Mouse (Mus musculus) forebrain, embryonic 12.5 days (tissue): ENCODE measurements at regions not wholly inside any gene's neighbourhood (a gene's known extent, or its start where the extent isn't known, plus 50 kb on each side); places are given as distances from the start of the nearest gene placed in this dataset.

Source experiments
- ATAC-seq: fragments of 200-750 bp; cut with Nextera tagmentation; 2 replicates; pipeline ENCODE4 v1.8.0; 2017; ENCODE audit warnings: moderate TSS enrichment; ENCODE audit not compliant: low FRiP score
- H3K27ac ChIP-seq: fragments of 300-500 bp; sonication (generic); 2 replicates; pipeline ENCODE4 v1.5.1; 2016; ENCODE audit warnings: mild to moderate bottlenecking
- H3K27me3 ChIP-seq: fragments of 300-500 bp; sonication (generic); 2 replicates; pipeline ENCODE4 v1.6.1; 2016; ENCODE audit warnings: mild to moderate bottlenecking
- H3K36me3 ChIP-seq: fragments of 300-500 bp; sonication (generic); replicated peaks from 2 replicates; pipeline ENCODE4 v1.6.1; 2016; ENCODE audit warnings: mild to moderate bottlenecking
- H3K4me1 ChIP-seq: fragments of 300-500 bp; sonication (generic); 2 replicates; pipeline ENCODE4 v1.6.1; 2016
- H3K4me2 ChIP-seq: fragments of 300-500 bp; sonication (generic); 2 replicates; pipeline ENCODE4 v1.6.1; 2016; ENCODE audit warnings: mild to moderate bottlenecking, moderate library complexity
- H3K4me3 ChIP-seq: fragments of 300-500 bp; sonication (generic); replicated peaks from 2 replicates; pipeline ENCODE4 v1.5.1; 2016; ENCODE audit warnings: mild to moderate bottlenecking
- H3K9ac ChIP-seq: fragments of 300-500 bp; sonication (generic); 2 replicates; pipeline ENCODE4 v1.6.1; 2016; ENCODE audit warnings: mild to moderate bottlenecking
- H3K9me3 ChIP-seq: fragments of 300-500 bp; sonication (generic); 2 replicates; pipeline ENCODE4 v1.6.1; 2016
- WGBS: fragments of 180-500 bp; shearing (Covaris S2); methylation state at CpG from one replicate; pipeline ENCODE4 v1.1.7; 2016; 5-methylcytosine and 5-hydroxymethylcytosine counted together

DNA sequence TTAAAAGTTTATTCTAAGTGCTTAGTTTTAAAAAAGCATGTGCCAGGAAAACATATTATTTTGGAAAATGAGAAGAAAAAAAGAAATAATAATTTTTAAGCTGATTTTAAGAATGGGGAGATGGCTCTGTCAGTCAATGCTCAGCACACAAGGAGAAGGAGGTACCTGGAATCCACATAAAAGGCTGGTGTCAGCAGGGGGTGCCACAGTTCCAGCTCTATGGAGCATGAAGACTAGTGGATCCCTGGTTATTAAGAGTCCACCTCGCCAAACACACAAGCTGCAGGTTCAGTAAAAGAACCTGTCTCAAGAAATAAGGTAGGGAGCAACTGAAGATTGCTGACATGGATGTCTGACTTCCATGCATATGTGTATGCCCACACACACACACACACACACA, 115.4 kb upstream of the Cacna2d3 start:
- 42% methylated on average over 1 of the region's 1 CpGs for WGBS
- H3K36me3 ChIP-seq: no peaks in the 10 kb centered on the region
- H3K4me1 ChIP-seq: no peaks in the 10 kb centered on the region

DNA sequence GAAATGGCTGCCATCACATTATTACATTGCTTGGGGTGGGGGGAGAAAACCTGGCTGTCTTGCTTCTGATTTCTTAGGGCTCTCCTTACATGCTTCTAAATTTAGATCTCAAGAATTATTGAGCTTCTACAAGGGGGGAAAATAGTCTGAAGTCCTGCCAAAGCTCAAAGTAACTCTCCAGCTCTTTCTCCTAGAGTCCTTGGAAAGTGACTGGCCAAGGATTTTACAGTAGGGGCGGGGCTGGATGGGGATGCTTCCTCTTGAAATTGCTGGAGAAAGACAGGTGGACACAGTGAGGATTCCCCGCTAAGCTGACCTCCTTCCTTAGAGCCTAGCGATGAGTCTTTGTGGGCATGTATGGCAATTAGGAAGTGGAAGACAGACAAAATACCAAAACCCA, 117.9 kb upstream of the Cacna2d3 start:
- no peaks in the 10 kb centered on the region for H3K4me1 ChIP-seq
- WGBS: 91% methylated on average over 3 of the region's 3 CpGs
- no peaks in the 10 kb centered on the region for H3K9me3 ChIP-seq
- no peak for ATAC-seq
- no peak overlapping the region for H3K4me3 ChIP-seq
- H3K9ac ChIP-seq: no peak overlapping the region
- H3K4me2 ChIP-seq: no peak overlapping the region
- no peaks in the 10 kb centered on the region for H3K36me3 ChIP-seq
- H3K27ac ChIP-seq: no peak overlapping the region
- no peaks in the 10 kb centered on the region for H3K27me3 ChIP-seq

More for the DNA sequence above, 115.4 kb upstream of the Cacna2d3 start:
- Histone ChIP-seq H3K9me3 (no peaks in the 10 kb centered on the region), H3K27ac (no peak overlapping the region), H3K4me3 (no peak overlapping the region), H3K27me3 (no peaks in the 10 kb centered on the region), H3K4me2 (no peak overlapping the region), H3K9ac (no peak overlapping the region)
- no peak for ATAC-seq

DNA sequence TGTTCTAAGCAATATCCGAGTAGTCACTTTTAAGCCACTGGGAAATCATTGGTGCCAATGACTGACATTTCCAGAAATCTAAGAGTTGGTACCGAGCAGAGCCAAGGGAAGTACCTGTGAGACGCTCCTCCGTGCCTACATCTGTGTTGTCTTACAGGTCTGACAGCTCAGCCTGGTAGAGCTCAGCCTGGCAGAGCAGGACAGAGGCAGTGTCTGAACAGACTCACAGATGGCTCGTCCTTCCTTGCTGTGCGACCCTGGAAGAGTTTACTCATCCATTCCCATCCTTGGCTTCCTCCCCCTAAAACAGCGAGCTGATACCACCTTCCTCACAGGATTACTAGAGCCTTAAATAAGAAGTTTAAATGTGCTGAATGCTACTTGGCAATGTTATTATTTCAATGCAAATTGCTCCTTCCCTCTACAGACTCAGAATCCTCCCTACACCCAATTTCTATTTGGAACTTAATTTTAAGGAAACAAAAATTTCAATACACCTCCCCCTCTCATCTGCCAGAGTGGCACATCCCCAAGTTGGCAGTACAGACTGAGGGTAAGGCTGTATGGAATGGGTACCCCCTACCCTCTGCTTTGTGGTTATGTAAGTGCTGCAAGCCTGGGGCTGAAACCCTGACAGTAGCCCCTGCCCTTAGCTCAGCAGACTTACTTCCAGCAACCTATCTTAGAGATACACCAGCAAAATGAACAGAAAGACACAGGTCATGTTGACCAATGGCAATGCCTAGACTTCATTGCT, 119.9 kb upstream of the Cacna2d3 start:
- H3K9me3 ChIP-seq: no peaks in the 10 kb centered on the region
- H3K9ac ChIP-seq: no peak overlapping the region
- 89% methylated on average over 7 of the region's 7 CpGs for WGBS

DNA sequence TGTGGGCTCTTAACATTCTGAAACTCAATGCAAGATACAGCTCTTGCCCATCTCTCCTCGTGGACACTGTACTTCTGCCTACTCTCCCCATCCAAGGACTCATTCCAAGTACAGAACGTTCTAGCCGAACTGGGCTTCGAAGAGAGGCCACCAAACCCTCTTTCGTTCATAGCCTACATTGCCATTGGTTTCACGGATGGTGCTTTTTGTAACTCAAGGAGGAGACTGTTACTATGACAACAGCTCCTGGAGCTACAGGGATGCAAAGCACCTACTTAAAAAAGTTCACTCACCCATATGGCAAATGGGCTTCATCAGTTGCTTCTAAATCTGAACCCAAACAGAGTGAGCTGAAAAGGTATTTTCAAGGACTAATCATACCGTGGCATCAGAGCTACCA, 120.4 kb upstream of the Selenok start:
- Histone ChIP-seq H3K4me1 (no peaks in the 10 kb centered on the region; the same call in 1 of the 2 replicates), H3K36me3 (no peaks in the 10 kb centered on the region), H3K9ac (no peak overlapping the region), H3K4me2 (no peak overlapping the region), H3K4me3 (no peak overlapping the region), H3K9me3 (no peaks in the 10 kb centered on the region), H3K27me3 (no peaks in the 10 kb centered on the region), H3K27ac (no peak overlapping the region)
- WGBS: 77% methylated on average over 7 of the region's 7 CpGs
- ATAC-seq: no peak

More for the DNA sequence above, 119.9 kb upstream of the Cacna2d3 start:
- no peak overlapping the region for H3K4me3 ChIP-seq
- ATAC-seq: no peak
- H3K27ac ChIP-seq: no peak overlapping the region
- H3K27me3 ChIP-seq: no peaks in the 10 kb centered on the region
- no peak overlapping the region for H3K4me2 ChIP-seq
- no peaks in the 10 kb centered on the region for H3K36me3 ChIP-seq
- H3K4me1 ChIP-seq: no peaks in the 10 kb centered on the region

DNA sequence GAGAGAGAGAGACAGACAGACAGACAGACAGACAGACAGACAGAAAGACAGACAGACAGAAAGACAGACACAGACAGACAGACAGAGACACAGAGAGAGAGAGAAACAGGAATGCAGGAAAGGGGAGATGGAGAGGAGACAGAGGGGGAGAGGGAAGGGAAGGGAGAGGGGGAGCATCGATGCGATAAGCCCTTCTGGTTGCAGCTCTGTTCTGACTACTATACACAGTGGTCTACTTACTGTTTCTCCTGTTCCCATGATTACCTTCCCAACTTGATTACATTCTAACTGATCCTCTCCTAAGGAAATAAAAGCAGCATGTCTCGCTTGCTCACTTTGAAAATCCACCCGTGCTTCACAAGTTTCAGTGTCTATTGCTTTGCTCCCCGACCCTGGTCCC, 116.8 kb upstream of the Selenok start:
- Histone ChIP-seq H3K9me3 (no peaks in the 10 kb centered on the region), H3K4me2 (no peak overlapping the region), H3K36me3 (no peaks in the 10 kb centered on the region), H3K9ac (no peak overlapping the region), H3K27me3 (no peaks in the 10 kb centered on the region), H3K4me3 (no peak overlapping the region), H3K27ac (no peak overlapping the region), H3K4me1 (no peaks in the 10 kb centered on the region; the same call in 1 of the 2 replicates)
- 91% methylated on average over 5 of the region's 5 CpGs for WGBS
- no peak for ATAC-seq

DNA sequence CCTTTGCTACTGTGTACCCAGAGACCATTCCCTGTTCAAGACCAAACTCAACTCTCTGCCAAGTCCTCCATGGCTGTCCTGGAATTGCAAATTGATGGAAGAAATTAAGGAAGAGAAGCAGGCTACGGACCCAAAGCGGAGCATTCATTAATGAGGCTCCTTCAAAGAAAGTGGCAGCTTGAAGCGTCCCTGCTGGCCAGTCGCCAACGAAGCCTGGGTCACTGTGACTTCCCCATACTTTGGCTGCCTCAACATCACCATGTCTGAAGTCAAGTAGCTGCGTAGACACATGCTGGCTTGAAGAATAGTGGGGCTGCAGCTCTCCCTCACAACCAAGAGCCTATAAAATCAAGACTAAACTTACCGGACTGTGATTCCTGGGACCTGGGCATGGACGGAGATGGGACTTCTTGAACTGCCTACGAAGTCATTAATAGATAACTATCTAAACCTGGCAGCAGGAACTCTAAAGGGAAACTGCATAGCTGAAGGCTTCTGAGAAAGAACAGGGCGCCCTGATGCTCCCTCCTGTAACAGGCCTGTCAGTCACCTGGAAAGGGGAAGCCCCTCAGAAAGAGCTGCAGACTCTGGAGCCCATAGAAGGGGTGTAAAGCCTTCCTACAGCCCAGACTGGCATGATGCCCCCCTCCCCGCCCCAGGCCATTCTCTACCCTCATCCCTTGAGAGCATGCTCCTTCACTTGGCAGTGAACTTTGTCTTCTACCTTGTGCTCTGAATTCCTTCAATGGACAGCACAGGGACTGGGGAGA, 116.0 kb upstream of the Selenok start:
- WGBS: 85% methylated on average over 11 of the region's 11 CpGs
- H3K4me2 ChIP-seq: no peak overlapping the region
- no peak overlapping the region for H3K9ac ChIP-seq
- no peak overlapping the region for H3K4me3 ChIP-seq
- no peaks in the 10 kb centered on the region for H3K36me3 ChIP-seq
- H3K27me3 ChIP-seq: no peaks in the 10 kb centered on the region
- no peaks in the 10 kb centered on the region for H3K9me3 ChIP-seq
- no peak overlapping the region for H3K27ac ChIP-seq
- no peaks in the 10 kb centered on the region; the same call in 1 of the 2 replicates for H3K4me1 ChIP-seq
- ATAC-seq: no peak

DNA sequence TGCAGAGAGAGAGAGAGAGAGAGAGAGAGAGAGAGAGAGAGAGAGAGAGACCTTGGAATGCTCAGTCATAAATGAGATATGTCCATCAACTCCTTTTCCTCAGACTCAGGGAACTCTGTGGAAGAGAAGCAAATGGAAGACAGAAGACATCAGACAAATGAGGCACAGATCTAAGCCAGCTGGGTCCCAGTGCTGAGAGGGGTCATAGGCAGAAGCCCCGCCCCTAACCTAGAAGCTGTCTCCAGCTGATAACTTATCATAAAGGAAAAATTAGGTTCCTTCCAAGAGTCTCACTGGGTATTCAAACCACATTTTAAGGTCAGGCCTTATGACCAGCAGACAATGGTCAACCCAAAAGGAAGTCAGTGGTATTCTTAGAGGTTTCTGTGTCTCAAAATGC, 106.1 kb upstream of the Selenok start:
- no peak for ATAC-seq

DNA sequence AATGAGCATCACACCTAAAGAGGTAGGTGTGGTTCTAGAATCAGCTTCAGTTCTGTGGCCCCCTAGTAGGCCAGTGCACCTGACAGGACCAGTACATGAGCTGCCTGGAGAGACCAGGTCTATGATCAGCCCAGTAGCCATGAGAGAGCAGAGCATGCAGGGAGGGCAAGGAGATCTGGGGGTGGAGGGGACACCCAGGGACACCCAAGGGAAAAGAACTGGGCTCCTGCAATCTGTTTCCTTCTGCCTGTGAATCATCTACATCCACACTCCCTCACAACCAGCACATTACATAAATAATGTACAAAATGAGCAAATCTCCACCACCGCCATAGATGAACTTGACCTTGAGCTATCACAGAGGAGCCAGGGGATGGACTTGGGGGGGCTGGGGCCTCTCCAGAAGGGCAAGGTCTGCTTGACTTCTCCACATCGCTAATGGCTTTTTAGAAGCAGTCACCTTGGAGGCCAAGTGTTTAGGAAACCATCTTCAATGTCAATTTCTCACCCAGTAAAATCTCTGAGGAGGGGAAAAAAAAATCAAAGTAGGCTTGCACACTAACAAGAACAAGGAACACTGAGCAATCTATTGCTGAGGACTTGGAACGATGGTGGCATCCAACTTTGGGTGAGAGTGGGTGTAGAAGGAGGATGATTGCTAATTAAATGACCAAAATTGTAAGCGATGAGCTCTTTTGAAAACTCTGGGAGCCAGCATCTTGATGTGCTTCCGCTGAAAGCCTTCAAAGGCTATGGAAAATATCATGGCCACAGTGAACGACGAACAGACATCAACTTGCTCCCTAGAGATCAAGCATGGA, 101.4 kb upstream of the Selenok start:
- no peaks in the 10 kb centered on the region for H3K27me3 ChIP-seq
- H3K4me1 ChIP-seq: no peaks in the 10 kb centered on the region
- ATAC-seq: no peak
- 94% methylated on average over 7 of the region's 7 CpGs for WGBS
- no peak overlapping the region for H3K4me3 ChIP-seq
- H3K36me3 ChIP-seq: no peaks in the 10 kb centered on the region
- H3K9ac ChIP-seq: no peak overlapping the region
- no peak overlapping the region for H3K27ac ChIP-seq
- no peak overlapping the region for H3K4me2 ChIP-seq
- no peaks in the 10 kb centered on the region for H3K9me3 ChIP-seq

More for the DNA sequence above, 106.1 kb upstream of the Selenok start:
- no peak overlapping the region for H3K27ac ChIP-seq
- no peak overlapping the region for H3K4me3 ChIP-seq
- H3K27me3 ChIP-seq: no peaks in the 10 kb centered on the region
- no peak overlapping the region for H3K9ac ChIP-seq
- H3K9me3 ChIP-seq: no peaks in the 10 kb centered on the region
- WGBS: 92% methylated on average over 1 of the region's 1 CpGs
- no peak overlapping the region for H3K4me2 ChIP-seq
- H3K4me1 ChIP-seq: no peaks in the 10 kb centered on the region
- H3K36me3 ChIP-seq: no peaks in the 10 kb centered on the region

DNA sequence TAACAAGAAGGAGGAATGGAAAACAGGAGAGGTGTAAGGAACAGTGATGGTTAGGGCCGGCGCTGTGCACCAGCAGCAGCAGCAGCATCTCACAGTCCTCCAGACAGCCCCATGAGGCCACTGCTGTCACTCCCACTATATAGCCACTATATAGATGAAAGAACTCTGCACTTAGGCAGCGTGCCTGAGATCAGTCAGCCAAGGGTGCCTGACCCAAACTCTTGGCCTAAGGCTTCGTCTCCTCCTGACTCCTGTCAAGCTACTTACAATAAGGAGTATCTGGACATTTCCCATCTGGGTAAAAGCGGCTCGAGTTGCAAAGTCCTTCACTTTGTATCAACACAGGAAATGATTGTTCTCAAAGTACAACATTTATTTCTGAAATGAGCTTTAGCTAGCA, 100.8 kb upstream of the Selenok start:
- 84% methylated on average over 6 of the region's 6 CpGs for WGBS
- ATAC-seq: no peak
- H3K4me1 ChIP-seq: no peaks in the 10 kb centered on the region
- H3K27ac ChIP-seq: no peak overlapping the region
- H3K9me3 ChIP-seq: no peaks in the 10 kb centered on the region
- H3K4me3 ChIP-seq: no peak overlapping the region
- H3K36me3 ChIP-seq: no peaks in the 10 kb centered on the region
- no peak overlapping the region for H3K9ac ChIP-seq
- no peak overlapping the region for H3K4me2 ChIP-seq
- no peaks in the 10 kb centered on the region for H3K27me3 ChIP-seq

DNA sequence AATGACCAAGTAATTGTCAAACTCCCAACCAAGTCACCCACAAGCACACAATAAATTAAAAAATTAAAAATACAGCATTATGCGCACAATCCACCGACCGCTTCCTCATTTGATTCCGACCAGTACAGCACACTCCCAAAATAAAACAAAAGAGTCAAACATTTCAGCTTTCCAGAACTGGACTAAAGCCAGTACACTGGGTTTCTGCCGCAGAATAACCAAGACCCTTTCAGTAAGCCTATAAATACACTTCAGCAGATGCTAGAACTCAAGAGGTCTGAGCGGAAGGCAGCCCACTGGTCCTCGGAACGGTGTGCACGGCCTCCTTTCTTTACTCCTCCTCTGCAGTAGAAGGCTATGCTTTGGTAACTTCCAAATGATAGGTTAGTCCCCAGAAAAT, 98.2 kb upstream of the Selenok start:
- Histone ChIP-seq H3K4me3 (no peak overlapping the region), H3K27ac (no peak overlapping the region), H3K4me2 (no peak overlapping the region), H3K36me3 (no peaks in the 10 kb centered on the region), H3K27me3 (no peaks in the 10 kb centered on the region), H3K9ac (no peak overlapping the region), H3K4me1 (no peaks in the 10 kb centered on the region), H3K9me3 (no peaks in the 10 kb centered on the region)
- 95% methylated on average over 9 of the region's 9 CpGs for WGBS
- no peak for ATAC-seq

DNA sequence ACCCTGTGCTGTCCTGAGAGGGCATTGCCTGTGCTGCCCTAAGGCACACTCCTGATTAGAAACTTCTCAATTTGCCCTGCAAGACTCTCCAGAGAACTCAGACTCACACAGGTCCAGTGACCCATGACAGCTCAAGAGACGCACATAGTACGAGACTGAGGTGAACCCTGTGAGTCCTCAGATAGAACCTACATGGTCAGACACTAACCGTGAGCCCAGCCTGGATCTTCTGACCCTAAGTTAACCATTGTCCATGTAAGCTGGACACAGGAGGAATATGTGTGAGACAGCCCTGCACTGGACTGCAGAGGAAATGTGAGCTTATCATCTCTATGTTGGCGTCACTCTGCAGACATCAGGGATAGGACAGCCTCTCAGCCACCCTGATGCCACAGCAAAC, 91.4 kb upstream of the Selenok start:
- no peak for ATAC-seq
- Histone ChIP-seq H3K4me2 (no peak overlapping the region), H3K27me3 (no peaks in the 10 kb centered on the region), H3K4me1 (no peaks in the 10 kb centered on the region), H3K36me3 (no peaks in the 10 kb centered on the region), H3K4me3 (no peak overlapping the region), H3K9ac (no peak overlapping the region), H3K27ac (no peak overlapping the region), H3K9me3 (no peaks in the 10 kb centered on the region)
- WGBS: 89% methylated on average over 4 of the region's 4 CpGs

DNA sequence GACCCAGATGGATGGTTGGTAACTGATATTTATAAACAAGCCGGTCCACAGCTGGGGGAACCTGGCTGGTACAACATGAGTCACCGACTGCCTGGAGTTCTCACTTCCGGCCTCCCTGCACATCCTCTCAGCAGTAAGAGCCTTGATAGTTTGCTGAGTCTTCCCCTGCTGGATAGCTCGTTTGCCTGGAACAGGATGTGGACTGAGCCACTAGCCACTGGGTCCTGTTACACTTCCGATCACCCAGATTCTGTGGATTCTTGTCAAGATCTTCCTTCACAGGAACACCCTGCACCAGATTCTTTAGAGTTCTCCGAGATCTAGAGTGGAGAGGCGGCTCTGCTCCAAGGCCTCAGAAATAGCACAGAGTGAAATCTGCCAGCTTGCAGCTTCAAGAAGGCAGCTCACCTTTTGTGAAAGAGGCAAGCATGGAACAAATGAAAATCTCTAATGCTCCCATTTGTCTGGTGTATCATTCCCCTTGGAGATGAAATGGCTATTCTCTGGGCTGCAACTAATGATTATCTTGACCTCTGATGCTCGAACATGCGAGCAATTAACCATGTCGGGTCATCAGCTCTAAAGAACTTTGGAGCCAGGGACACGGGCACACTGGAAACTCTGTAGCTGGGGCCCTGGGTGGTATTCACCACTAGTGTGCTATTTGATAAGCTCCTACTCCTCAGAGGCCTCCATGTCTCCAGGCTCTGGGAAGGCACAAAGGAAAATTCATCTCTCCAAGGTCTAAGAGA, 90.3 kb upstream of the Selenok start:
- Histone ChIP-seq H3K27me3 (no peaks in the 10 kb centered on the region), H3K4me1 (no peaks in the 10 kb centered on the region), H3K36me3 (no peaks in the 10 kb centered on the region), H3K9me3 (no peaks in the 10 kb centered on the region), H3K27ac (no peak overlapping the region), H3K9ac (no peak overlapping the region), H3K4me3 (no peak overlapping the region), H3K4me2 (no peak overlapping the region)
- no peak for ATAC-seq
- 80% methylated on average over 11 of the region's 11 CpGs for WGBS
